Mouse (Mus musculus): ENCODE results near the gene Nradd. TPM values are rescaled to one million over a fixed set of nuclear protein-coding genes. Genes with fewer than 3 reads are reported as not detected.
A peak's percentile ranks its signal among the peaks of the same experiment; 100 is the strongest.

Gene Nradd
- total RNA-seq (2015), result 4.6 and 5.2 TPM in 2 replicates
- total RNA-seq (2017), result 2.0 and 3.5 TPM in 2 replicates

GRCm38 (mm10) chr9:110624361-110625166, at the start of gene Nradd:
TSS of gene Nradd (minus strand) at chr9:110624452.
- peak; percentile 58 for ATAC-seq (ENCODE audit: poor library complexity, severe bottlenecking)

- peak; percentile 15 for ATAC-seq (ENCODE audit: poor library complexity, severe bottlenecking)
Observed at GRCm38 (mm10) chr9:110673107-110673752, 49.0 kb upstream of the Nradd start.

GRCm38 (mm10) chr9:110672462-110673106, 48.3 kb upstream of the Nradd start:
- peak; percentile 27; the same call in 1 of the 2 replicates for ATAC-seq (ENCODE audit: poor library complexity, severe bottlenecking)

- no peak for ATAC-seq (ENCODE audit: poor library complexity, severe bottlenecking)
Observed at GRCm38 (mm10) chr9:110669785-110670184, 45.5 kb upstream of the Nradd start.

- peak; percentile 21; the same call in 1 of the 2 replicates for ATAC-seq (ENCODE audit: poor library complexity, severe bottlenecking)
Observed at GRCm38 (mm10) chr9:110668601-110669293, 44.5 kb upstream of the Nradd start.

GRCm38 (mm10) chr9:110667219-110667836, 43.1 kb upstream of the Nradd start:
- peak; percentile 41 for ATAC-seq (ENCODE audit: poor library complexity, severe bottlenecking)

- no peak for ATAC-seq (ENCODE audit: poor library complexity, severe bottlenecking)
Observed at GRCm38 (mm10) chr9:110666374-110666773, 42.1 kb upstream of the Nradd start.

- ATAC-seq (ENCODE audit: poor library complexity, severe bottlenecking), result peak; percentile 84
Observed at GRCm38 (mm10) chr9:110665912-110666311, 41.7 kb upstream of the Nradd start.

- peak; percentile 53 for ATAC-seq (ENCODE audit: poor library complexity, severe bottlenecking)
Observed at GRCm38 (mm10) chr9:110662844-110663243, 38.6 kb upstream of the Nradd start.

- no peak for ATAC-seq (ENCODE audit: poor library complexity, severe bottlenecking)
Observed at GRCm38 (mm10) chr9:110660856-110661612, 36.8 kb upstream of the Nradd start.

- no peak for ATAC-seq (ENCODE audit: poor library complexity, severe bottlenecking)
Observed at GRCm38 (mm10) chr9:110660208-110660607, 36.0 kb upstream of the Nradd start.

- no peak for ATAC-seq (ENCODE audit: poor library complexity, severe bottlenecking)
Observed at GRCm38 (mm10) chr9:110659521-110659920, 35.3 kb upstream of the Nradd start.

- ATAC-seq (ENCODE audit: poor library complexity, severe bottlenecking), result peak; percentile 49
Observed at GRCm38 (mm10) chr9:110657474-110658078, 33.3 kb upstream of the Nradd start.

- peak; percentile 63 for ATAC-seq (ENCODE audit: poor library complexity, severe bottlenecking)
Observed at GRCm38 (mm10) chr9:110656249-110657221, 32.3 kb upstream of the Nradd start, which contains the start of gene Ccdc12. TSS of gene Ccdc12 (plus strand) at chr9:110656503.

- ATAC-seq (ENCODE audit: poor library complexity, severe bottlenecking), result no peak
Observed at GRCm38 (mm10) chr9:110655651-110656007, 31.4 kb upstream of the Nradd start.

- ATAC-seq (ENCODE audit: poor library complexity, severe bottlenecking), result no peak
Observed at GRCm38 (mm10) chr9:110654726-110655650, 30.7 kb upstream of the Nradd start.

All from megakaryocyte, adult 5-6 weeks (primary cell).